Comparison of ENCODE assay signal across 8 mouse cellular contexts in the genomic region with DNA sequence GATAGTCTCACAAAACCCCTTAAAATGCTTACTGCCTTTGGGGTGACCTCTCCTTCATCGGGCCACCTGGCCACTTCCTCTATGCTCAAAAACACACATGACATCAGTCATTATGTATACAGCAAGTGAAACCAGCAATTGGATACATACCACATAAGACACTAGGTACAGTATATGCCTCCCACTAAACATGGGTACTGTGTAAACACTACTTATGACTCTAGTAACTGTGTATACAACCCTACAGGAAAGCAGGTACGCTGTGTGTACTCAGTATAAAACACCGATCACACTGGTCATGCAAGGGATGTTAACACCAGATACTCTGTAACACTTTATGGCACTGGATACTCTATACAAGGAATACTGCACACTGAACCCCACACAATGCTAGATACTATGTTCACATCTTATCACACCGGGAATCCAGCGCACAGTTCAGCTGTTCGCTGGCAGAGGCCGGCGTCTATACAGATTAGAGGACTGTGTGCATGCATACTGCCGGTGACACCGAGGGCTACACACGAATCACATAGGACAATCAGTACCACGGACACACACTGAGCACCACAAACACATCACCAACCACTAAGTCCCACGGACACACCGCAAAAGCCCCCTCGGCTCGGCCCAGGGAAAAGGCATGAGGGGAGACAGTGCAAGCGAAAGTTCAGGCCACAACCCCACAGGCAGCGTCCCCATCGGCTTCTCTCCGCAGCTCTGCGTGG. TPM values are rescaled to one million over a fixed set of nuclear protein-coding genes. Genes with fewer than 3 reads are reported as not detected.
A peak's percentile ranks its signal among the peaks of the same experiment; 100 is the strongest.
DNase-seq lines count a peak whose midpoint lies in the region; ATAC-seq and TF ChIP-seq lines count a peak whose summit lies in the region.

No protein-coding gene starts in this region.

- peak overlapping the region; percentile 20 for H3K27ac ChIP-seq in embryonic fibroblast, embryonic 13.5 days (ENCODE audit: insufficient read depth, low read length)
- H3K27ac ChIP-seq in intestine, embryonic 16.5 days (ENCODE audit: low read length): peak overlapping the region; percentile 99

- H3K4me2 ChIP-seq in intestine, embryonic 16.5 days (ENCODE audit: low read depth, low read length): peak overlapping the region; percentile 61

- no peaks in the 10 kb centered on the region for H3K36me3 ChIP-seq in intestine, embryonic 16.5 days (ENCODE audit: control insufficient read depth, insufficient read depth, low read length)

- no peak; the same call in 1 of the 2 replicates for TF ChIP-seq POLR2A in lung, adult 2 months (IDR thresholded peaks at IDR 0.05; ENCODE audit: borderline replicate concordance, extremely low read depth, low read depth, low read length)
- TF ChIP-seq POLR2A in embryonic fibroblast, embryonic 13.5 days (IDR thresholded peaks at IDR 0.05; ENCODE audit: low read depth, low read length): 0 out of 2 replicates have a peak, but pooled peaks have one; percentile 9

- ATAC-seq in intestine, embryonic 16.5 days: peak; percentile 60
- ATAC-seq in megakaryocyte-erythroid progenitor cell, adult 5-6 weeks (replicated peaks; ENCODE audit: low FRiP score, low TSS enrichment, poor library complexity, severe bottlenecking): peak; percentile 69

- peak overlapping the region; percentile 99 for H3K9ac ChIP-seq in intestine, embryonic 16.5 days (ENCODE audit: low read depth, low read length)

- TF ChIP-seq CTCF in lung, adult 2 months (IDR thresholded peaks at IDR 0.05; ENCODE audit: insufficient read depth, low read length): no peak
- TF ChIP-seq CTCF in embryonic fibroblast, embryonic 13.5 days (IDR thresholded peaks at IDR 0.05; ENCODE audit: borderline replicate concordance, insufficient read depth, low read length): no peak

- DNase-seq in lung, adult 2 months: no peak
- no peak for DNase-seq in lung, postnatal 14 days
- DNase-seq in MN1 (ENCODE audit: low spot score): peak; percentile 44
- no peak for DNase-seq in gastrocnemius, adult 18-20 months (ENCODE audit: low spot score)
- no peak for DNase-seq in gastrocnemius, postnatal 4 days (ENCODE audit: low spot score in 2 of 2)

- no peaks in the 10 kb centered on the region for H3K9me3 ChIP-seq in intestine, embryonic 16.5 days (ENCODE audit: control insufficient read depth, low read length)

- H3K4me3 ChIP-seq in lung, adult 2 months (replicated peaks; ENCODE audit: extremely low read depth, low read depth, low read length): peak overlapping the region; percentile 88
- H3K4me3 ChIP-seq in embryonic fibroblast, embryonic 13.5 days (ENCODE audit: insufficient read depth, low read length): peak overlapping the region; percentile 79
- H3K4me3 ChIP-seq in intestine, embryonic 16.5 days (ENCODE audit: low read length): peak overlapping the region; percentile 97

- H3K4me1 ChIP-seq in lung, adult 2 months (ENCODE audit: control insufficient read depth, insufficient read depth, low read length): peaks cover 19% of the 10 kb centered on the region
- peaks cover 3% of the 10 kb centered on the region for H3K4me1 ChIP-seq in embryonic fibroblast, embryonic 13.5 days (ENCODE audit: control insufficient read depth, insufficient read depth, low read length)
- peaks cover 27% of the 10 kb centered on the region for H3K4me1 ChIP-seq in intestine, embryonic 16.5 days (ENCODE audit: control insufficient read depth, insufficient read depth, low read length)

- WGBS in lung, adult 2 months: under 1% methylated on average over 21 of the region's 21 CpGs
- 1% methylated on average over 21 of the region's 21 CpGs for WGBS in intestine, embryonic 16.5 days

- no peaks in the 10 kb centered on the region for H3K27me3 ChIP-seq in intestine, embryonic 16.5 days (replicated peaks; ENCODE audit: control insufficient read depth, insufficient read depth, low read length)

RNA-seq across cellular contexts. Expression of gene Zmynd11, which starts 1.9 kb away (rescaled TPM):
- polyA plus RNA-seq in lung, adult 2 months (2012; rRNA removed): 47.9 and 62.0 TPM in 2 replicates
- polyA plus RNA-seq in embryonic fibroblast, embryonic 13.5 days (2011; ENCODE audit: insufficient read length, low read depth, missing spikeins): 101 and 135 TPM in 2 replicates
- 69.9 and 72.2 TPM in 2 replicates for polyA plus RNA-seq in intestine, embryonic 16.5 days (2015; fragmentation: Nextera tagmentation; extraction: Ambion mirVana)
- total RNA-seq in megakaryocyte-erythroid progenitor cell, adult 5-6 weeks (2014; fragmentation: Nextera tagmentation): 49.2 and 51.5 TPM in 2 replicates
- total RNA-seq in megakaryocyte-erythroid progenitor cell, adult 5-6 weeks (2017): 51.1 and 84.8 TPM in 2 replicates
- 10 to 100 TPM; 86.7 to 98.2 TPM for total RNA-seq in gastrocnemius, adult 18-20 months (2021)
- 100 to 1,000 TPM; 114 to 130 TPM for total RNA-seq in gastrocnemius, postnatal 4 days (2021)
